Mouse (Mus musculus): ENCODE results near the gene Tmem245. TPM values are rescaled to one million over a fixed set of nuclear protein-coding genes. Genes with fewer than 3 reads are reported as not detected.

Gene Tmem245
- 10 to 100 TPM; 68.3 to 71.7 TPM for total RNA-seq (2021)

DNA sequence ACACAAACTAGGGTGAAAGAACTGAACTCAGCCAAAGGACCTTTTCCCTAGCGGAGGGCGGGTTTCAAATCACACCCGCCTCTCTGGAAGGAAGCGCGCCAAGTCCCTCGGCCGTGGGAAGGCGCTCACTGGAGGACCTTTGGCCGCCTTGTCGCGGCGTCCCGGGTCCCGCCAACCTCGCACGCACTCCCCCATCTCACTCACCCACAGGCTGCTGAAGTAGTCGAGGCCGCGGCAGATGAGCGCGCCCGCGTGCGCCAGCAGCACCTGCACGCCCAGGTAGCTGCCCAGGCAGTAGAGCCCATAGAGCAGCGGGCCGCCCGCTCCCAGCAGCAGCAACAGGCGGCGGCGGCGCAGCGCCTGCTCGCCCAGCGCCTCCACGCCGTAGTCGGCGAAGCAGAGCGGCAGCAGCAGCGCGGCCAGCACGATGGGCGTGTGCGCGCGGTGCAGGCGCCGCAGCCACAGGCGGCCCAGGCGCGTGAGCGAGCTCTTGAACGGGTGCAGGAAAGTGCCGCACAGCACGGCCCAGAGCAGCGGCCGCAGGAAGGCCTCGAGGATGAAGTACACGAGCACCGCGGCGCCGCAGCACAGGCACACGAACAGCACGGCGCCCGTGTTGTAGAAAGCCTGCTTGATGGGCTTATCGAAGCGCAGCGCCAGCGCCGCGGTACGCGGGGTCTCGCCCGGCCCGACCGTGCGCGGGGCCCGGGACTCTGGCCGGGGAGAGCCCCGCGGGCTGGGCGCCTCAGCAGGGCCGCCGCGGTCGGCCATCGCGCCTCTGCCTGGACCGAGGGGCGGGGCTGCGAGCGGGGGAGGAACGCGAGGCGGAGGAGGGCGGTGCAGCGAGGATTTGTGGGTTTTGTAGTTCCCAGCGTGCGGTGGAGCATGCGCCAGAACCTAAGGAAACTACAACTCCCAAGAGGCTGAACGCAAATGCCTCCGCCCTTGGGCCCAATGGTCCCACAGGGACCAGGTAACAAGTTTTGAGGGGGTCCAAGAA lies at the start of gene Tmem245:
TSS of gene Tmem245 (minus strand) at position 797 of the 1,000 bp plus-strand sequence.
- peak; percentile 95 for DNase-seq

DNA sequence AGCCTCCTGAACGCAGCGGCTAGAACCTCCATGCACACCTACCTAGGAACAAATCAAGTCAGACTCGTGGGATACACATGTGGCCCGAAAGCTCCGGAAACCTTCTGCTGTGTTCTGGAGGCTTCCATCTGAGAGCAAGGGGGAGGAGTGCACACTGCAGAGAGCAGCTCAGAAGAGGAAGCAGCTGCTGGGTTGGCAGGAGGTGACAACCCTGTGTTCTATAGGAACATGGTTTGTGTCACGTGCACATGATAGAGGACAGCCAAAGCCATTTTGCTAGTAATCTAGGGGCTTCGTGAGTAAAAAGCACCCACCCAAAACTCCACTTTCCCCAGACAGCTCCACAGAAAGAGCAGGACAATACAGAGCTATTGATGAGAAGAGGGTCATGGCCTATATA lies 46.1 kb upstream of the Tmem245 start:
- DNase-seq = no peak

- DNase-seq = no peak
These were observed 44.7 kb upstream of the Tmem245 start for GRCm38 (mm10) chr4:56991951-56992350.

GRCm38 (mm10) chr4:56990215-56990584 lies 43.0 kb upstream of the Tmem245 start, which contains the start of gene Frrs1l:
Gene Frrs1l, minus strand, starts transcription at chr4:56990391.
- DNase-seq = no peak

DNA sequence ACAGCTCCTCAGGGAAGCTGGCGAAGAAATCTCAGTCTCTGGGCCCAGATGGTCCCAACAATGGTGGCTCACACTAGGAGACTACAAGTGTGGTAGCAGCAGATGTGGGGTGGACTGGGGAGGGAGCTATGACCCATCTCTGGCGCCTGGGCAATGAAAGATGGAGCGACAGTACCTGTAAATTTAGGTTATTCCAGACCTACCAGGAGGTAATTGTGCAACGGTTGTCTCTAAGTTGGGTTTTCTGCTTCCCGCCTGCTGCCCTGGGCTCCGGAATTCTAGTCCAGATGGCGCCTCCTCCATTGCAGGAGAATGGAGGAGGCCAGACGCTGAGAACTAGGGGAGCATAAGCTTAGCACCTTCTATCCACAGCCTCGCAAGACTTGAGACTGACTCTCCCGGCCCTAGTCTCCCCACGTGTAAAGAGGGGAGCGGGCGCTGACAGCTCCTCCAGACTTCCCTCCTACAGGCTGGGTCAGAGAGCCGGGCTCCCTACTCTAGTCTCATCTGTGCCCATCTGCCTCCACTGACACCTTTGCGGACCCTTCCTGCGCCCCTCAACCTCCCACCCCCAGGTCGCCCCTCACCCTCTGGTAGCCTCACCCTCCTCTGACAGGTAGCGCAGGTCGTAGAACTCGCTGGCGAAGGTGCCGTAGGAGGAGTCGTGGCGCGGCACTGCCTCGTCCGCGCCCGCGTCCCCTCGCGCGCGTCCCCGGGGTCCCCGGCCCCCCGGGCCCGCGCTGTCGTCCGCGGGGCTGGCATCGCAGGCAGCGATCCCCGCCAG lies 42.4 kb upstream of the Tmem245 start:
- no peak for DNase-seq

DNA sequence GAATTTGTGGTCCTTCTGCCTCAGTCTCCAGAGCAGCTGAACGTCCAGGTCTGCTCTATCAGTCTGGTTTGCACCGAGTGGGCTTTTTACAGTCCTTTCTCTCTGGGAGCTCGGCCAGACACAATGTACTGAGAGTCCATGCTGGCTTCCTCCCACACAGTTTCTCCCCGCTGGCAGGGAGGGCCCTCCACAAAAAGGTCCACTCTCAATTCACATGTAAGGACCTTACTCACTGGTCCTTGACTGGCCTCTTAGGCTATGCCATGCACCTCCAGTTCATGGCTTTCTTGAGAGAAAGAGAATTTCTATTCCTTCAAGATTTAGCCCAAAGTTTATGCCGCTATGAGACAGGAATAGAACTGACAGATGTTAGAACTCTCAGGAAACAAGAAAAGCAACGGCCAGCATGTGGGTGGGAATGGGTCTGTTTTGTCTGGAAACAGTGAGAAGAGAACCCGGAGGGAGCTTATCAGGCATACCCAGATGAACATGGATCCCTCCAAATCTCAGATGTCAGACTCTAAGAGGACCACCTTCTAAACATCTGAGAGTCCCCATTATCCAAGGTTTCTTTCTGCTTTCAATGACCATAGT lies 18.4 kb upstream of the Tmem245 start:
- DNase-seq = no peak

- no peak for DNase-seq
These were observed 16.4 kb upstream of the Tmem245 start for GRCm38 (mm10) chr4:56963687-56964086.

GRCm38 (mm10) chr4:56961320-56961925 lies 14.2 kb upstream of the Tmem245 start:
- no peak for DNase-seq

DNA sequence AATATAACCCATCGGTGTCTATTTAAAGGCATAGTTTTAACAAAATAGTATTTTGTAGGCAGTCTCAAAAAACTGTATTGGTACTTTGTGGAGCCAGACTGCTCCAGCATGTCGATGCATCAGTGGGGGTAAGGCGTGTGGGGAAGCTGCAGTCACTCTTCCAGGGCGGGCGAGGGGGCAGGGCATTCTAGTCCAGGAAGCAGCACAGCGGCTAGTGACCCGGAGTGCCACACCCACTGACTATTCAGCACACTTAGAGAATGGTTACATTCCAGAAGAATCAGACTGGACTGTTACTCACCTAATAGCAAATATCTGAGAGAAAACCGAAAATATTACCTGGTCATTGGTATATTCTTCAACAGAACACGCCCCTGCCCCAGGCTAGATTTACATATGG lies 10.3 kb upstream of the Tmem245 start:
- no peak for DNase-seq

GRCm38 (mm10) chr4:56953235-56953634 lies 6.0 kb upstream of the Tmem245 start:
- DNase-seq = no peak

- DNase-seq = no peak
These were observed 4.5 kb upstream of the Tmem245 start for GRCm38 (mm10) chr4:56951701-56952100.

DNA sequence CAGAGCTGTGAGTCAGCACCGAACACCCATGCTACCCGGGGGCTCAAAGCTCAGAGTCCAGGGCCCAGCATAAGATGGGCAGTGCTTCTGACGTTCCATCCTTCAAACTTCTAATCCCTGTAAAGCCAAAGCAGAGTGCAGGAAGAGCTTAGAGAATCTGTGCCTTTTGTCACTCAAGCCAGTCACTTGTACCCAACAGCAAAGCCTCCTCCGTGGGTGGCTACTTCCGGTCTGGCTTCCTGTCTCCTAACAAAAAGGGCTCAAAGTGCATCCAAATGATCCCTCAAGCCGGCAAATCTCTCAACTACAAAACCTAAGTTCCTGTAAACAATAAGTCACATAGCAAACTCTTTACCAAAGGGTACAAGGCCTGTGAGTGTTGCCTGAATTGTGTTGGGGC lies 2.3 kb upstream of the Tmem245 start:
- DNase-seq = no peak

DNA sequence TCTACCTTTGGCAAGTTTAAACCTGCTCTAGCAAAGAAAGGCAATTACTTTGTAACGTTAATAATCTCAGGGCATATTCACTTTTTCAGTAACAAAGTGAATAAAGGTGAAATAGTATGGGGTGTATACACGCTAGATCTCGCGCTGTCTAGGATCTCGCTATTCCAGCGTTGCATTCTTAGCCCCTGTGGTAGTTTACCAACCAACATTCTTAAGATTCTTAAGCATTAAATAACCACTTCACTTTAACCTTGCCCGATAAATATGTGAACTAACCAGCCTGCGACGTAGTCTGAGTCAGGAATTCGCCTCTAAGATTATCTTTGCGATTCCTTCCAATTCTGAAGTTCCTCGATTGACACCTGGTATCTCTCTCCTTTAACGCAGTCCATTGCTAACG lies 1.1 kb downstream of the Tmem245 start:
- no peak for DNase-seq

- peak; percentile 52 for DNase-seq
These were observed 3.0 kb downstream of the Tmem245 start for GRCm38 (mm10) chr4:56944286-56944685.

GRCm38 (mm10) chr4:56943258-56943657 lies 4.0 kb downstream of the Tmem245 start:
- no peak for DNase-seq

DNA sequence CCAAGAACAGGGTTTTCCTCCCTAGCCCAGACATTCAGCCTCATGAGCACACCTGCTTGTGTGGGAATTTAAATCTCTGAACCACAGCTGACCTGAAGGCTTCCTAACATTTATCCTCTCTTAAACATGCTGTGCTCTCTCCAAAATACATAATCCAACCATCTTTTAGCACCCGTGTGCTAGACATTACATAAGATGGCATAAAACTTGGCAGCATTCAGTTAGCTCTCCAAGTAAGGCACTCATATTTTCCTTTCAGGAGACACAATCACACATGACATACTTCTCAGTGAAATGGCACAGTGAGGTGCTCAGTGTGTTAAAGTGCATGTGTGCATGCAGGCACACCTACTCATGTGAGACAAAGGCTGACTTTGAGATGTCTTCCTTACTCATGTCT lies 4.7 kb downstream of the Tmem245 start:
- DNase-seq = no peak

DNA sequence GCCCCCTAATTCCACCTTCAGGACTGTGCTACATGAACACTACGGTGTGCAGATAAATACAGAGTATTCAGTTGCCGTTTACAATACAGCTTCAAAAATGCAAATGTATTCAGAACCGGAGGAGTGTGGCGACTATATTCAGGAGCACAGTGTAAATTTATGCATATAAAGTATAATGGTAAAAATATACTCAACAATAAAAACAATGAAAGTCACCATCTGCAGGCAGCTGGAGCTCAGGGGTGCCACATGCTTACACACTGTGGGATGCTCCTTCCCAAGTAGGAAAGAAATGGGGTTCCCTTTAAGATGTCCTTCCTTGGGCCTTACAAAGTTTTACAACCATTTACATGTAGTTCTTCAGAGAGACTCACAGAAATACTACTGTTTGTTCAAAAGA lies 5.8 kb downstream of the Tmem245 start:
- DNase-seq = no peak

GRCm38 (mm10) chr4:56937136-56937535 lies 10.1 kb downstream of the Tmem245 start:
- peak; percentile 35 for DNase-seq

- DNase-seq = no peak
These were observed 11.9 kb downstream of the Tmem245 start for GRCm38 (mm10) chr4:56935327-56935726.

DNA sequence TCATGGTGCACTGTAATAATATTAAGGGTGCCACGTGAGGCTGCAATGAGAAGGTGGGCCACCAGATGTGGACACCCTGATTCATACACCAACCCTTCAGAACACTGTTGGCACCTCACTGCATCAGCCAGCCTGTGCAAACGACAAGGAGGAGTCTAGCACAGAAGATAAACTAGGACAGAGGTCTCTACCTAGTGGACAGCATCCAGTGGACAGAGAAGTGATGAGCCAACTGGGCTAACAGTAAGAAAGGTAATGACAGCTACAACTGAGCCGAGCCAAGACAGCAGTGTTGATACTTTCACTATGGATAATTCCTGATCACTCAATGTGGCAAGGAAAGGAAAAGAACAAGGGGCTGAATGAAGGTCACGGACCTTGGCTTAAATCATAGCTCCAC lies 14.1 kb downstream of the Tmem245 start:
- DNase-seq = no peak

- peak; percentile 52 for DNase-seq
These were observed 15.1 kb downstream of the Tmem245 start for GRCm38 (mm10) chr4:56932096-56932495.

GRCm38 (mm10) chr4:56930312-56930711 lies 16.9 kb downstream of the Tmem245 start:
- no peak for DNase-seq

GRCm38 (mm10) chr4:56926971-56927370 lies 20.3 kb downstream of the Tmem245 start:
- DNase-seq = no peak

Measured in heart, postnatal 4 days (tissue).